Mouse (Mus musculus) kidney, adult 2 months (tissue): ENCODE measurements around the gene L3mbtl4.

Source experiments
- CTCF ChIP-seq: fragments of 200-500 bp; conservative IDR thresholded peaks from 2 replicates; pipeline ENCODE4 v1.5.1; 2011; ENCODE audit warnings: low read depth, mild to moderate bottlenecking, control low read depth, low read length, moderate library complexity, mixed read lengths; ENCODE audit not compliant: insufficient read depth, insufficient read length
- POLR2A ChIP-seq: fragments of 200-500 bp; IDR thresholded peaks from one replicate; pipeline ENCODE4 v1.6.1; 2011; ENCODE audit warnings: low read depth, low read length, control low read depth

GRCm38 (mm10) chr17:68764329-68764880 lies 490.8 kb downstream of the L3mbtl4 start:
- TF ChIP-seq CTCF (no peak), POLR2A (no peak)
